Mouse (Mus musculus) small intestine, adult 2 months (tissue): ENCODE data around the gene Gm17455.

ENCODE experiments used
- CTCF ChIP-seq: fragments of 200-500 bp; IDR thresholded peaks from 2 replicates; pipeline ENCODE4 v1.5.1; 2012; ENCODE audit warnings: low read depth, mild to moderate bottlenecking, control low read depth, inconsistent platforms, low read length, moderate library complexity, mixed read lengths; ENCODE audit not compliant: insufficient replicate concordance, insufficient read length; ENCODE audit errors: extremely low read depth
- POLR2A ChIP-seq: fragments of 200-500 bp; IDR thresholded peaks from 2 replicates; pipeline ENCODE4 v1.6.1; 2012; ENCODE audit warnings: low read depth, mild to moderate bottlenecking, control low read depth, inconsistent platforms, low read length, moderate library complexity

- TF ChIP-seq POLR2A: no peak
- TF ChIP-seq CTCF: no peak
Measured at GRCm38 (mm10) chr10:60376704-60377103, 22.8 kb upstream of the Gm17455 start.
